Mouse (Mus musculus): ENCODE measurements around the gene Xpo4. TPM values are rescaled to one million over a fixed set of nuclear protein-coding genes. Genes with fewer than 3 reads are reported as not detected.
A peak's percentile ranks its signal among the peaks of the same experiment; 100 is the strongest.

The Xpo4 gene
- polyA plus RNA-seq, 1 experiment from 2014 or later: 11.0 TPM

- Histone ChIP-seq H3K4me3 (replicated peaks; ENCODE audit: low read depth, low read length) (no peak overlapping the region), H3K9me3 (replicated peaks; ENCODE audit: low read length) (no peaks in the 10 kb centered on the region), H3K27me3 (ENCODE audit: insufficient read depth, low read length) (no peaks in the 10 kb centered on the region), H3K9ac (ENCODE audit: low read depth, low read length) (no peak overlapping the region), H3K27ac (peak overlapping the region; percentile 40; the same call in 1 of the 2 replicates), H3K4me1 (replicated peaks; ENCODE audit: insufficient read depth, low read length) (no peaks in the 10 kb centered on the region), H3K36me3 (ENCODE audit: insufficient read depth, low read length) (0 out of 2 replicates have a peak, but pooled peaks cover 6% of the 10 kb centered on the region), H3K4me2 (ENCODE audit: low read length) (no peak overlapping the region)
- TF ChIP-seq CTCF (IDR thresholded peaks at IDR 0.05; ENCODE audit: low read depth): no peak
- no peak for DNase-seq (ENCODE audit: low spot score)
- ATAC-seq (replicated peaks; ENCODE audit: low FRiP score, low read depth): no peak
- WGBS: 63% methylated on average over 5 of the region's 5 CpGs
Observed at GRCm38 (mm10) chr14:57547062-57547461, 118.2 kb downstream of the Xpo4 start.

- peak; percentile 63; the same call in 1 of the 2 replicates for ATAC-seq (replicated peaks; ENCODE audit: low FRiP score, low read depth)
- H3K4me3 ChIP-seq (replicated peaks; ENCODE audit: low read depth, low read length): no peak overlapping the region
- H3K27me3 ChIP-seq (ENCODE audit: insufficient read depth, low read length): no peaks in the 10 kb centered on the region
- 11% methylated on average over 13 of the region's 13 CpGs for WGBS
- no peak overlapping the region for H3K9ac ChIP-seq (ENCODE audit: low read depth, low read length)
- 0 out of 2 replicates have a peak, but pooled peaks cover 6% of the 10 kb centered on the region for H3K36me3 ChIP-seq (ENCODE audit: insufficient read depth, low read length)
- no peaks in the 10 kb centered on the region for H3K4me1 ChIP-seq (replicated peaks; ENCODE audit: insufficient read depth, low read length)
- no peak overlapping the region for H3K4me2 ChIP-seq (ENCODE audit: low read length)
- H3K27ac ChIP-seq: no peak overlapping the region
- H3K9me3 ChIP-seq (replicated peaks; ENCODE audit: low read length): no peaks in the 10 kb centered on the region
- peak; percentile 56 for DNase-seq (ENCODE audit: low spot score)
- no peak for TF ChIP-seq CTCF (IDR thresholded peaks at IDR 0.05; ENCODE audit: low read depth)
Observed at GRCm38 (mm10) chr14:57546557-57547021, 118.6 kb downstream of the Xpo4 start.

GRCm38 (mm10) chr14:57546131-57546530 lies 119.1 kb downstream of the Xpo4 start:
- H3K9ac ChIP-seq (ENCODE audit: low read depth, low read length): no peak overlapping the region
- DNase-seq (ENCODE audit: low spot score): no peak
- 81% methylated on average over 8 of the region's 8 CpGs for WGBS
- no peaks in the 10 kb centered on the region for H3K4me1 ChIP-seq (replicated peaks; ENCODE audit: insufficient read depth, low read length)
- H3K27me3 ChIP-seq (ENCODE audit: insufficient read depth, low read length): no peaks in the 10 kb centered on the region
- H3K4me3 ChIP-seq (replicated peaks; ENCODE audit: low read depth, low read length): no peak overlapping the region
- TF ChIP-seq CTCF (IDR thresholded peaks at IDR 0.05; ENCODE audit: low read depth): no peak
- ATAC-seq (replicated peaks; ENCODE audit: low FRiP score, low read depth): no peak
- H3K4me2 ChIP-seq (ENCODE audit: low read length): no peak overlapping the region
- H3K27ac ChIP-seq: no peak overlapping the region
- 0 out of 2 replicates have a peak, but pooled peaks cover 6% of the 10 kb centered on the region for H3K36me3 ChIP-seq (ENCODE audit: insufficient read depth, low read length)
- H3K9me3 ChIP-seq (replicated peaks; ENCODE audit: low read length): no peaks in the 10 kb centered on the region

GRCm38 (mm10) chr14:57545526-57545925 lies 119.7 kb downstream of the Xpo4 start:
- H3K4me3 ChIP-seq (replicated peaks; ENCODE audit: low read depth, low read length): no peak overlapping the region
- 0 out of 2 replicates have a peak, but pooled peaks cover 6% of the 10 kb centered on the region for H3K36me3 ChIP-seq (ENCODE audit: insufficient read depth, low read length)
- H3K4me2 ChIP-seq (ENCODE audit: low read length): no peak overlapping the region
- H3K9ac ChIP-seq (ENCODE audit: low read depth, low read length): no peak overlapping the region
- H3K4me1 ChIP-seq (replicated peaks; ENCODE audit: insufficient read depth, low read length): no peaks in the 10 kb centered on the region
- WGBS: 89% methylated on average over 17 of the region's 17 CpGs
- H3K9me3 ChIP-seq (replicated peaks; ENCODE audit: low read length): no peaks in the 10 kb centered on the region
- DNase-seq (ENCODE audit: low spot score) (no peak), ATAC-seq (replicated peaks; ENCODE audit: low FRiP score, low read depth) (no peak)
- TF ChIP-seq CTCF (IDR thresholded peaks at IDR 0.05; ENCODE audit: low read depth): no peak
- no peak overlapping the region for H3K27ac ChIP-seq
- no peaks in the 10 kb centered on the region for H3K27me3 ChIP-seq (ENCODE audit: insufficient read depth, low read length)

- H3K27ac ChIP-seq: no peak overlapping the region
- no peaks in the 10 kb centered on the region for H3K4me1 ChIP-seq (replicated peaks; ENCODE audit: insufficient read depth, low read length)
- H3K4me2 ChIP-seq (ENCODE audit: low read length): no peak overlapping the region
- ATAC-seq (replicated peaks; ENCODE audit: low FRiP score, low read depth) (no peak), DNase-seq (ENCODE audit: low spot score) (no peak)
- H3K9me3 ChIP-seq (replicated peaks; ENCODE audit: low read length): no peaks in the 10 kb centered on the region
- no peaks in the 10 kb centered on the region for H3K36me3 ChIP-seq (ENCODE audit: insufficient read depth, low read length)
- no peaks in the 10 kb centered on the region for H3K27me3 ChIP-seq (ENCODE audit: insufficient read depth, low read length)
- H3K9ac ChIP-seq (ENCODE audit: low read depth, low read length): no peak overlapping the region
- WGBS: 91% methylated on average over 13 of the region's 13 CpGs
- no peak overlapping the region for H3K4me3 ChIP-seq (replicated peaks; ENCODE audit: low read depth, low read length)
- TF ChIP-seq CTCF (IDR thresholded peaks at IDR 0.05; ENCODE audit: low read depth): no peak
Observed at GRCm38 (mm10) chr14:57543420-57544039, 121.7 kb downstream of the Xpo4 start.

GRCm38 (mm10) chr14:57542231-57542630 lies 123.0 kb downstream of the Xpo4 start:
- Histone ChIP-seq H3K4me2 (ENCODE audit: low read length) (no peak overlapping the region), H3K27ac (no peak overlapping the region), H3K27me3 (ENCODE audit: insufficient read depth, low read length) (no peaks in the 10 kb centered on the region), H3K9ac (ENCODE audit: low read depth, low read length) (no peak overlapping the region), H3K4me1 (replicated peaks; ENCODE audit: insufficient read depth, low read length) (no peaks in the 10 kb centered on the region), H3K4me3 (replicated peaks; ENCODE audit: low read depth, low read length) (no peak overlapping the region), H3K9me3 (replicated peaks; ENCODE audit: low read length) (no peaks in the 10 kb centered on the region), H3K36me3 (ENCODE audit: insufficient read depth, low read length) (no peaks in the 10 kb centered on the region)
- no peak for TF ChIP-seq CTCF (IDR thresholded peaks at IDR 0.05; ENCODE audit: low read depth)
- DNase-seq (ENCODE audit: low spot score) (no peak), ATAC-seq (replicated peaks; ENCODE audit: low FRiP score, low read depth) (no peak)
- 84% methylated on average over 34 of the region's 34 CpGs for WGBS

Data from kidney, postnatal 0 days (tissue).